Mouse (Mus musculus) G1E (cell line): Measurements from ENCODE around the gene Ereg.

ENCODE experiments used
- CTCF ChIP-seq: IDR thresholded peaks from 2 replicates; pipeline ENCODE4 v1.5.1; 2012; ENCODE audit warnings: low read depth, low read length, inconsistent platforms, mixed read lengths
- TAL1 ChIP-seq: conservative IDR thresholded peaks from 2 replicates; pipeline ENCODE4 v1.6.1; 2012; ENCODE audit warnings: low read depth, low read length, inconsistent platforms, mixed read lengths

DNA sequence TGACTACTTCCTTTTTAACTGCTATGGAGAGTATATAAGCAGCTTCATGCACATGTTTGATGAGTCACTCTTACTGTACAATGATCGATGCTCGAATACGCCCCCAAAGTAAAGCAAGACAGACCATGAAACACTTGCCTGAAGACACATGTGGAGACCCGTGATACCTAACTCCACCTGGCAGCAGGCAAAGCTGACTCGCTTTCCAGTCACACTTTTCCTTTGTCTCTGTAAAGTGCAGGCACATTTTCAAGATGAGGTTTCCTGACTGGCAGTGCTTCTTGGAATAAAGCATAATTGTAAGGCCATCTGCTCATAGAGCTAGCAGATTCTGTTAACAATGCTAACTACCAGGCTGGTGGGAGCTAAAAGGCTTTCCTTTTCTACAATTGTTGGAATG is 27.3 kb downstream of the Ereg start:
- TF ChIP-seq CTCF (no peak), TAL1 (no peak)
